Comparison of ENCODE assay signal across 13 mouse cellular contexts in the genomic region with DNA sequence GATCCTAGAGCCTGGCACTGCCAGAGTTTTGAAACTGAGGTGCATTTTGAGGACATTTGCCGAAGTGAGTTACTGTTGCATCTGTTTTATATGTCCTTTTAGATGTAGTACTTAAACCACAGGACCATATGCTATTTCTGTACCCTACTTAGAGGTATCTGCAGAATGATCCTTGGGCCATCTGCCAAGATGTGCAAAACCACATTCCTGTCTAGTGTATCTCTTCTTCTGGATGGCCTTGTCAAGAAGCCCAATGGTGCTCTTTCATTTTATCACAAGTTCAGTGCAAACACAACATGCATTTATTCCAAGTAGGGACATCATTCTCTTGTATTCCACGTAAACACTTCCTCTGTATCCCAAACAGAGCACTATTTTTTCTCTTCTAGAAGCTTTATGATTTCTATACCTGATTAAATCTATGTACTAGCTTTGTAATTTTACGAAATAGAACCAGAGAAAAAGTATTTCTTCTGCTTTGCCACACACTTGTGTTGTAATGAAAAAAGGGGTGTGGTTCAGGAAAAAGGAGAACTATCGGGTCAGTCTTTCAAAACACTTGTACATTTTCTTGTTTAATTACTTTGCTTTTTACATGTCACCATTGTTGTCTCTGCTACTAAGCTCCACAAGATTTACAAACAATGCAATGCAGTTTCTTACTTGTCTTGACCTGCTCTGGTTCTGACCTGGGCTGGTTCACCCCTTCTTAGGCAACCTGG. TPM values are rescaled to one million over a fixed set of nuclear protein-coding genes. Genes with fewer than 3 reads are reported as not detected.
DNase-seq lines count a peak whose midpoint lies in the region; ATAC-seq and TF ChIP-seq lines count a peak whose summit lies in the region.
"Had no signal": no experiment of that assay in that cellular context is flagged by ENCODE, and none has a peak within 500 bp of the region (broad histone marks: within the 10 kb centered on the region; RNA-seq: fewer than 3 reads in every experiment).

No protein-coding gene starts in this region.

- peak; percentile 26 for DNase-seq in ovary, postnatal 36 days (ENCODE audit: low spot score)
- no peak for DNase-seq in ovary, postnatal 14 days (ENCODE audit: low spot score)
- DNase-seq in adrenal gland, adult 8-10 months: peak; percentile 70
- no peak for DNase-seq in forebrain, postnatal 0 days
- DNase-seq: cerebellum, postnatal 10 days; heart, adult 11 months; right cerebral cortex, postnatal 4 days had no signal

- WGBS in kidney, embryonic 16.5 days: 89% methylated on average over 4 of the region's 4 CpGs
- 92% methylated on average over 4 of the region's 4 CpGs for WGBS in forebrain, postnatal 0 days

- H3K36me3 ChIP-seq in kidney, embryonic 16.5 days (ENCODE audit: insufficient read depth, low read length): peaks cover 14% of the 10 kb centered on the region
- H3K36me3 ChIP-seq in forebrain, postnatal 0 days (ENCODE audit: insufficient read depth): 0 out of 2 replicates have a peak, but pooled peaks cover 7% of the 10 kb centered on the region

- no peak for TF ChIP-seq POLR2A in embryonic fibroblast, embryonic 13.5 days (IDR thresholded peaks at IDR 0.05; ENCODE audit: low read depth, low read length)

- TF ChIP-seq CTCF in embryonic fibroblast, embryonic 13.5 days (IDR thresholded peaks at IDR 0.05; ENCODE audit: borderline replicate concordance, insufficient read depth, low read length): no peak
- TF ChIP-seq CTCF in forebrain, postnatal 0 days (IDR thresholded peaks at IDR 0.05; ENCODE audit: low read depth): no peak

- peak; percentile 60; the same call in 1 of the 2 replicates for ATAC-seq in neutrophil, adult 5-6 weeks (ENCODE audit: extremely low read depth, insufficient number of reproducible peaks, low FRiP score, poor library complexity, severe bottlenecking)
- no peak for ATAC-seq in kidney, embryonic 16.5 days (ENCODE audit: low FRiP score, low TSS enrichment)
- no peak for ATAC-seq in forebrain, postnatal 0 days
- ATAC-seq: liver, embryonic 12.5 days had no signal

- H3K4me3 ChIP-seq in embryonic fibroblast, embryonic 13.5 days (ENCODE audit: insufficient read depth, low read length): no peak overlapping the region
- no peak overlapping the region for H3K4me3 ChIP-seq in kidney, embryonic 16.5 days (ENCODE audit: low read length)
- no peak overlapping the region for H3K4me3 ChIP-seq in forebrain, postnatal 0 days (ENCODE audit: low read depth, low read length)
- H3K4me3 ChIP-seq: forebrain, embryonic 10.5 days; kidney, embryonic 15.5 days; liver, embryonic 12.5 days had no signal

- no peaks in the 10 kb centered on the region for H3K27me3 ChIP-seq in kidney, embryonic 16.5 days (ENCODE audit: insufficient read depth, low read length)
- no peaks in the 10 kb centered on the region for H3K27me3 ChIP-seq in forebrain, postnatal 0 days (ENCODE audit: insufficient read depth, low read length)
- H3K27me3 ChIP-seq: kidney, embryonic 15.5 days; liver, embryonic 12.5 days had no signal

- H3K4me2 ChIP-seq in kidney, embryonic 16.5 days (replicated peaks; ENCODE audit: low read depth, low read length): no peak overlapping the region
- H3K4me2 ChIP-seq in forebrain, postnatal 0 days (ENCODE audit: low read depth): no peak overlapping the region
- H3K4me2 ChIP-seq: kidney, embryonic 15.5 days; liver, embryonic 12.5 days had no signal

- peak overlapping the region; percentile 26; the same call in 1 of the 2 replicates for H3K27ac ChIP-seq in embryonic fibroblast, embryonic 13.5 days (ENCODE audit: insufficient read depth, low read length)
- H3K27ac ChIP-seq in kidney, embryonic 16.5 days (ENCODE audit: low read length): no peak overlapping the region
- no peak overlapping the region for H3K27ac ChIP-seq in forebrain, postnatal 0 days (ENCODE audit: low read depth, low read length)
- H3K27ac ChIP-seq: forebrain, embryonic 10.5 days; kidney, embryonic 15.5 days; liver, embryonic 12.5 days had no signal

- H3K9me3 ChIP-seq in kidney, embryonic 16.5 days (ENCODE audit: low read length): no peaks in the 10 kb centered on the region
- H3K9me3 ChIP-seq in forebrain, postnatal 0 days (ENCODE audit: low read length): no peaks in the 10 kb centered on the region
- H3K9me3 ChIP-seq: forebrain, embryonic 10.5 days; kidney, embryonic 15.5 days; liver, embryonic 12.5 days had no signal

- peaks cover 4% of the 10 kb centered on the region; the same call in 1 of the 2 replicates for H3K4me1 ChIP-seq in embryonic fibroblast, embryonic 13.5 days (ENCODE audit: control insufficient read depth, insufficient read depth, low read length)
- no peaks in the 10 kb centered on the region for H3K4me1 ChIP-seq in kidney, embryonic 16.5 days (ENCODE audit: insufficient read depth, low read length)
- no peaks in the 10 kb centered on the region for H3K4me1 ChIP-seq in forebrain, postnatal 0 days (ENCODE audit: insufficient read depth)
- H3K4me1 ChIP-seq: forebrain, embryonic 10.5 days; kidney, embryonic 15.5 days had no signal

- no peak overlapping the region for H3K9ac ChIP-seq in kidney, embryonic 16.5 days (replicated peaks; ENCODE audit: low read length)
- no peak overlapping the region for H3K9ac ChIP-seq in forebrain, postnatal 0 days
- H3K9ac ChIP-seq: kidney, embryonic 15.5 days; liver, embryonic 12.5 days had no signal

RNA-seq across cellular contexts. Expression of a gene that starts 8.8 kb away (rescaled TPM):
- 10 to 100 TPM; 19.2 to 27.1 (median 21.4) TPM for total RNA-seq in adrenal gland, adult 8-10 months (2022)
- 29.4 and 40.1 TPM in 2 replicates for polyA plus RNA-seq in embryonic fibroblast, embryonic 13.5 days (2011; ENCODE audit: insufficient read length, low read depth, missing spikeins)
- 22.7 and 29.1 TPM in 2 replicates for total RNA-seq in neutrophil, adult 5-6 weeks (2017)
- polyA plus RNA-seq in kidney, embryonic 16.5 days (2015; fragmentation: Nextera tagmentation; extraction: Ambion mirVana): 47.3 and 49.8 TPM in 2 replicates
- total RNA-seq in forebrain, postnatal 0 days (2014; rRNA removed): 24.3 and 24.6 TPM in 2 replicates
- polyA plus RNA-seq in forebrain, postnatal 0 days (2015; fragmentation: Nextera tagmentation; extraction: Ambion mirVana): 16.0 and 20.2 TPM in 2 replicates

RNA-seq across cellular contexts. Expression of a gene that starts 9.2 kb away (rescaled TPM):
- total RNA-seq in adrenal gland, adult 8-10 months (2022): 10 to 100 TPM; 76.1 to 81.2 (median 76.7) TPM
- 157 and 158 TPM in 2 replicates for polyA plus RNA-seq in embryonic fibroblast, embryonic 13.5 days (2011; ENCODE audit: insufficient read length, low read depth, missing spikeins)
- 109 and 120 TPM in 2 replicates for total RNA-seq in neutrophil, adult 5-6 weeks (2017)
- polyA plus RNA-seq in kidney, embryonic 16.5 days (2015; fragmentation: Nextera tagmentation; extraction: Ambion mirVana): 153 TPM in 2 replicates
- total RNA-seq in forebrain, postnatal 0 days (2014; rRNA removed): 58.0 and 64.4 TPM in 2 replicates
- polyA plus RNA-seq in forebrain, postnatal 0 days (2015; fragmentation: Nextera tagmentation; extraction: Ambion mirVana): 90.6 and 102 TPM in 2 replicates

Comparison
In these comparisons a context has a peak if more than half of its experiments do, and no peak if none do; other contexts are left out.
1. DNase-seq: peak in ovary, postnatal 36 days (single experiment) and adrenal gland, adult 8-10 months (single experiment); none in ovary, postnatal 14 days (single experiment) and forebrain, postnatal 0 days (single experiment).